Mouse (Mus musculus): ENCODE results near the gene Ccr1l1. TPM values are rescaled to one million over a fixed set of nuclear protein-coding genes. Genes with fewer than 3 reads are reported as not detected.

Ccr1l1 gene
- total RNA-seq, 4 experiments from 2014 or later, result not detected

GRCm38 (mm10) chr9:123928759-123929246, 49.4 kb downstream of the Ccr1l1 start:
- peak; percentile 46 for DNase-seq (ENCODE audit: low spot score)

- DNase-seq (ENCODE audit: low spot score), result no peak
Measured at GRCm38 (mm10) chr9:123928118-123928758, 50.0 kb downstream of the Ccr1l1 start.

- DNase-seq (ENCODE audit: low spot score), result no peak
Measured at GRCm38 (mm10) chr9:123927281-123927960, 50.8 kb downstream of the Ccr1l1 start.

Other genes with a start within 250 kb of the Ccr1l1 start
- under 1 TPM in 2 of 4 experiments, not detected in 2; 0.22 TPM for gene Cxcr6, start 171.9 kb downstream of the Ccr1l1 start, total RNA-seq (2022)
- 100 to 1,000 TPM; 277 to 295 (median 286) TPM for gene Fyco1, start 126.5 kb downstream of the Ccr1l1 start, total RNA-seq (2022)
- not detected for gene Xcr1, start 116.4 kb downstream of the Ccr1l1 start, total RNA-seq (2022)
- 1 to 10 TPM in 1 of 4 experiments, under 1 TPM in 3; 0.08 to 2.8 (median 0.42) TPM for gene Ccr1, start 9.7 kb downstream of the Ccr1l1 start, total RNA-seq (2022)
- gene Ccr3, start 43.6 kb upstream of the Ccr1l1 start, total RNA-seq (2022), result not detected
- gene Ccr2, start 123.5 kb upstream of the Ccr1l1 start, total RNA-seq (2022), result under 1 TPM; 0.44 to 0.98 (median 0.82) TPM
- gene Ccr5, start 143.1 kb upstream of the Ccr1l1 start, total RNA-seq (2022), result 1 to 10 TPM in 3 of 4 experiments, under 1 TPM in 1; 0.37 to 2.2 (median 2.0) TPM